Mouse (Mus musculus) bone marrow macrophage, adult 2 months (primary cell): ENCODE measurements around the gene Kif5a. TPM values are rescaled to one million over a fixed set of nuclear protein-coding genes. Genes with fewer than 3 reads are reported as not detected.

Experiments
- H3K27ac ChIP-seq: 2 replicates; pipeline ENCODE4 v1.5.1; 2012; ENCODE audit warnings: low read depth, low read length; ENCODE audit not compliant: insufficient read depth
- H3K4me1 ChIP-seq: 2 replicates; pipeline ENCODE4 v1.6.1; 2012; ENCODE audit warnings: low read length; ENCODE audit not compliant: control insufficient read depth, insufficient read depth
- H3K4me3 ChIP-seq: 2 replicates; pipeline ENCODE4 v1.5.1; 2012; ENCODE audit warnings: mild to moderate bottlenecking, low read length, moderate library complexity; ENCODE audit not compliant: insufficient read depth
- CTCF ChIP-seq: IDR thresholded peaks from 2 replicates; pipeline ENCODE4 v1.5.1; 2012; ENCODE audit warnings: low read depth, mild to moderate bottlenecking, low read length, moderate library complexity
- POLR2A ChIP-seq: IDR thresholded peaks from 2 replicates; pipeline ENCODE4 v1.6.1; 2012; ENCODE audit warnings: mild to moderate bottlenecking, low read depth, low read length, borderline replicate concordance
- polyA plus RNA-seq: library from polyadenylated mRNA; stranded (reverse); fragments of >200 nt; gene quantifications from 2 replicates; pipeline ENCODE4 v1.2.4, GENCODE M21; 2012; ENCODE audit not compliant: missing spikeins, insufficient read depth, insufficient read length

Gene Kif5a
- polyA plus RNA-seq, 1 experiment: 2.3 TPM

DNA sequence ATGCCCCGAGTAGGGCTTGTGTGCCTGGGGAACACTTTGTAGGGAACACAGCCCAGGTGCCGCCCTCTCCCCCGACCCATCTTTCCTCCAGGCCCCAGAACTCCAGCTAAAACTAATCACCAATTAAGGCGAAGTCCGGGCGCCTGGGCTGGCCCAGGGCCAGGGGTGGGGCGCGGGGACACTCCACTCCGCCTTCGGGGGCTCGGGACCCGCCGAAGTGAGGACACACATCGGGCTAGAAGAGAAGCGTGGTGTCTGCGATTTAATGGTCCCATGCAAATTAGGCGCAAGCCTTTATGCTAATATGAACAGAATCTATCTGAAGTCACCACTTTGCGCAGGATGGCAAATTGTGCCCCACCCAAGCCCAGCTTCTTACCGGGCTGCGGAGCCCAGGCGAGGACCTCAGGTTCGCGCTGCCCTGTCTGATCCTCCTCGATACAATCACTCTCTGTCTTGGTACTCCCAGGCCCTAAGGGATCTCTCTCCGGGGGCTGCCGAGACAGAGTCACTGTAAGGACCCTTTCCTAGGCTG, 74.0 kb downstream of the Kif5a start:
- H3K4me1 ChIP-seq: no peaks in the 10 kb centered on the region; the same call in 1 of the 2 replicates
- H3K4me3 ChIP-seq: peak overlapping the region; percentile 31
- H3K27ac ChIP-seq: no peak overlapping the region
- TF ChIP-seq CTCF: no peak
- TF ChIP-seq POLR2A: no peak

- TF ChIP-seq CTCF: no peak
- no peak for TF ChIP-seq POLR2A
- Histone ChIP-seq H3K4me1 (no peaks in the 10 kb centered on the region; the same call in 1 of the 2 replicates), H3K27ac (no peak overlapping the region)
Measured at GRCm38 (mm10) chr10:127188465-127189115, 74.6 kb downstream of the Kif5a start.

GRCm38 (mm10) chr10:127188079-127188453, 75.1 kb downstream of the Kif5a start:
- H3K4me1 ChIP-seq: no peaks in the 10 kb centered on the region
- no peak for TF ChIP-seq POLR2A
- no peak for TF ChIP-seq CTCF
- no peak overlapping the region for H3K27ac ChIP-seq
- H3K4me3 ChIP-seq: peak overlapping the region; percentile 56; the same call in 1 of the 2 replicates

More at GRCm38 (mm10) chr10:127188465-127189115, 74.6 kb downstream of the Kif5a start:
- peak overlapping the region; percentile 56 for H3K4me3 ChIP-seq

GRCm38 (mm10) chr10:127187371-127188078, 75.6 kb downstream of the Kif5a start:
- no peak overlapping the region for H3K27ac ChIP-seq
- TF ChIP-seq POLR2A: no peak
- TF ChIP-seq CTCF: no peak
- H3K4me3 ChIP-seq: no peak overlapping the region
- no peaks in the 10 kb centered on the region for H3K4me1 ChIP-seq

DNA sequence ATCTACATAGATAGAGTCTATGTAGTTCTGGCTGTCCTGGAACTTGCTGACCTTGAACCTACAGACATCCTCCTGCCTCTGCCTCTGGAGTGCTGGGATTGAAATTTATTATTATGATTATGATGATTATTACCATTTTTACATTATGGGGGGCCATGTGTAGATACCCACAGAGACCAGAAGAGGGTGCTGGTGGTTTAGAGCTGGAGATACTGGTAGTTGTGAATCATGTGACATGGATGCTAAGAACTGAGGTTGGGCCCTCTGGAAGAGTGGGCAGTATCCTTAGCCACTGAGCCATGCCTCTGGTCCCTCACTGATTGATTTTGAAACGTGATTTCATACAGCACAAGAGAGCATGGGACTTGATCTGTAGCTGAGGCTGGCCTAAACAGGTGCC, 76.7 kb downstream of the Kif5a start:
- TF ChIP-seq POLR2A (no peak), CTCF (no peak)

DNA sequence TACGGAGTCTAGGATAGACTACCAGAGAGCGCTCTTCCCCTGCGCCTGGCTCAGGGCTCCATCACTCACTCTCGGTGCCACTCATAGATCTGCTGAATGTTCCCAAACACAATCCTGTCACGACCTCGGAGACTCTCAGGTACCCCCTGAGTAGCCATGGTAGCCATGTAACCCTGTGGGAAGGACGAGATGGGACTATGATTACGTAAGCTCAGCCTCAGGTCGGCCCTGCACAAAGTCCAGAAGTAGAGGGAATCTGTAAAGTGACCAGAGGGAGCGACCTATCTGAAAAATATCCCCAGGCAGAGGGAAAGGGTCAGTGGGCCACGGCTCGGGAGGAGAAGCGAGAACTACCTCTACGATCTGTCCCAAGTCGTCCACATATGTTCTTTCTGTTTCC, 77.6 kb downstream of the Kif5a start:
- no peak overlapping the region for H3K27ac ChIP-seq
- no peak overlapping the region for H3K4me3 ChIP-seq
- H3K4me1 ChIP-seq: no peaks in the 10 kb centered on the region
- TF ChIP-seq CTCF (no peak), POLR2A (no peak)

More for the DNA sequence above, 76.7 kb downstream of the Kif5a start:
- Histone ChIP-seq H3K27ac (no peak overlapping the region), H3K4me3 (no peak overlapping the region), H3K4me1 (no peaks in the 10 kb centered on the region)

- Histone ChIP-seq H3K4me1 (no peaks in the 10 kb centered on the region), H3K4me3 (no peak overlapping the region), H3K27ac (no peak overlapping the region)
- TF ChIP-seq CTCF: no peak
- TF ChIP-seq POLR2A: no peak
Measured at GRCm38 (mm10) chr10:127185101-127185500, 78.0 kb downstream of the Kif5a start.

- no peak for TF ChIP-seq POLR2A
- TF ChIP-seq CTCF: no peak
- no peak overlapping the region for H3K27ac ChIP-seq
- no peak overlapping the region for H3K4me3 ChIP-seq
- H3K4me1 ChIP-seq: peaks cover under 1% of the 10 kb centered on the region; the same call in 1 of the 2 replicates
Measured at GRCm38 (mm10) chr10:127183759-127184158, 79.4 kb downstream of the Kif5a start.

GRCm38 (mm10) chr10:127182624-127183023, 80.5 kb downstream of the Kif5a start:
- Histone ChIP-seq H3K4me3 (no peak overlapping the region), H3K27ac (no peak overlapping the region), H3K4me1 (peaks cover 8% of the 10 kb centered on the region; the same call in 1 of the 2 replicates)

DNA sequence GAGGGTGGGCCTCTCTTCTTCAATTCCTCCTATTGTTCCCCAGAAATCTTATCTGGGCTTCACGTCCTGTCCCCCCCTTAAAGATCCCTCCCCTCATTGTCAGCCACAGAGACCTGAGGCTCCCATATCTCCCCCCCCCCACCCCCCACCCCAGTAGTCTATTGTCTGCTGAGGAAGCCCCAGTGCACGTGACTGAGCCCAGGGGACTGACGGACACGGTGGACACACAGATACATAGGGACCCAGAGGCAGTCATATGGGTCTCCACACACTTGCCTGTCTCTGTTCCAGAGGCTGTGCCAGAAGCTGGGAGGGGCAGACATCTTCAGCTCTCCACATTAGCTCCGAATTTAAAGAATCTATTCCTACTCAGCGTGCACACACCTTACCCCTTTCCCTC, 81.6 kb downstream of the Kif5a start:
- TF ChIP-seq CTCF (no peak), POLR2A (no peak)
- no peak overlapping the region for H3K27ac ChIP-seq
- peaks cover 8% of the 10 kb centered on the region; the same call in 1 of the 2 replicates for H3K4me1 ChIP-seq
- no peak overlapping the region for H3K4me3 ChIP-seq

More at GRCm38 (mm10) chr10:127182624-127183023, 80.5 kb downstream of the Kif5a start:
- TF ChIP-seq POLR2A (no peak), CTCF (no peak)
